Mouse (Mus musculus) MEL (cell line): ENCODE data around the gene Cyb5d1. TPM values are rescaled to one million over a fixed set of nuclear protein-coding genes. Genes with fewer than 3 reads are reported as not detected.

ENCODE experiments used
- DNase-seq: peaks from one replicate; pipeline ENCODE4 v3.0.0; 2011; ENCODE audit warnings: low read depth, low spot score
- H3K27ac ChIP-seq: 2 replicates; pipeline ENCODE4 v1.5.1; 2012; ENCODE audit warnings: low read depth, mild to moderate bottlenecking, control low read depth, low read length, moderate library complexity; ENCODE audit not compliant: control insufficient read depth
- H3K27me3 ChIP-seq, 2 experiments: fragments of 150-350 bp in 1 of 2; sonication (generic) in 1 of 2; 2 replicates each; pipeline ENCODE4 v1.6.1; 2012; ENCODE audit warnings: low read length in 2 of 2, mild to moderate bottlenecking in 2 of 2, improper control_type of control experiment in 1 of 2, moderate library complexity in 1 of 2; ENCODE audit not compliant: insufficient read depth in 2 of 2, control insufficient read depth in 1 of 2
- H3K36me3 ChIP-seq, 2 experiments: 2 replicates each; pipeline ENCODE4 v1.6.1; 2012 to 2014; ENCODE audit warnings: low read length in 2 of 2, improper control_type of control experiment in 1 of 2, inconsistent platforms in 1 of 2, mild to moderate bottlenecking in 1 of 2; ENCODE audit not compliant: insufficient read depth in 2 of 2, control insufficient read depth in 1 of 2
- H3K4me1 ChIP-seq, 2 experiments: fragments of 150-350 bp in 1 of 2; sonication (generic) in 1 of 2; 2 replicates each; pipeline ENCODE4 v1.6.1; 2012; ENCODE audit warnings: low read length in 2 of 2, improper control_type of control experiment in 1 of 2, mild to moderate bottlenecking in 1 of 2; ENCODE audit not compliant: insufficient read depth in 2 of 2, control insufficient read depth in 1 of 2
- H3K4me3 ChIP-seq, 2 experiments: fragments of 150-350 bp in 1 of 2; sonication (generic) in 1 of 2; 2 replicates each; pipeline ENCODE4 v1.5.1; 2012; ENCODE audit warnings: low read depth in 2 of 2, low read length in 2 of 2, mild to moderate bottlenecking in 2 of 2, moderate library complexity in 2 of 2, control low read depth in 1 of 2, improper control_type of control experiment in 1 of 2; ENCODE audit not compliant: control insufficient read depth in 1 of 2, insufficient read depth in 1 of 2
- H3K79me2 ChIP-seq: 2 replicates; pipeline ENCODE4 v1.6.1; 2012; ENCODE audit warnings: mild to moderate bottlenecking, low read length, moderate library complexity; ENCODE audit not compliant: control insufficient read depth, poor library complexity, insufficient read depth
- H3K9ac ChIP-seq: 2 replicates; pipeline ENCODE4 v1.6.1; 2012; ENCODE audit warnings: low read depth, mild to moderate bottlenecking, control low read depth, low read length, moderate library complexity; ENCODE audit not compliant: control insufficient read depth, poor library complexity, severe bottlenecking
- H3K9me3 ChIP-seq: fragments of 150-350 bp; sonication (generic); replicated peaks from 2 replicates; pipeline ENCODE4 v1.6.1; 2012; ENCODE audit warnings: mild to moderate bottlenecking, low read length, improper control_type of control experiment, moderate library complexity; ENCODE audit not compliant: insufficient read depth
- CHD1 ChIP-seq: IDR thresholded peaks from 2 replicates; pipeline ENCODE4 v1.6.1; 2012; ENCODE audit warnings: low read depth, mild to moderate bottlenecking, inconsistent platforms, low read length, improper control_type of control experiment
- EP300 ChIP-seq, 2 experiments: IDR thresholded peaks; 2 replicates each; pipeline ENCODE4 v1.6.1; 2011; ENCODE audit warnings: improper control_type of control experiment in 2 of 2, low read length in 2 of 2, low read depth in 1 of 2, mild to moderate bottlenecking in 1 of 2
- ETS1 ChIP-seq: IDR thresholded peaks from 2 replicates; pipeline ENCODE4 v1.6.1; 2012; ENCODE audit warnings: low read depth, mild to moderate bottlenecking, inconsistent platforms, low read length, improper control_type of control experiment, moderate library complexity
- HCFC1 ChIP-seq: IDR thresholded peaks from 2 replicates; pipeline ENCODE4 v1.6.1; 2012; ENCODE audit warnings: low read depth, mild to moderate bottlenecking, inconsistent platforms, low read length, improper control_type of control experiment, moderate library complexity
- MAX ChIP-seq: IDR thresholded peaks from 2 replicates; pipeline ENCODE4 v1.6.1; 2011; ENCODE audit warnings: low read length, improper control_type of control experiment
- MAZ ChIP-seq: IDR thresholded peaks from 2 replicates; pipeline ENCODE4 v1.6.1; 2012; ENCODE audit warnings: low read depth, mild to moderate bottlenecking, inconsistent platforms, low read length, improper control_type of control experiment
- MXI1 ChIP-seq: IDR thresholded peaks from 2 replicates; pipeline ENCODE4 v1.6.1; 2011; ENCODE audit warnings: mild to moderate bottlenecking, low read depth, low read length, improper control_type of control experiment
- MYB ChIP-seq: IDR thresholded peaks from 2 replicates; pipeline ENCODE4 v1.6.1; 2011; ENCODE audit warnings: mild to moderate bottlenecking, low read depth, low read length, improper control_type of control experiment
- NELFE ChIP-seq: IDR thresholded peaks from 2 replicates; pipeline ENCODE4 v1.6.1; 2011; ENCODE audit warnings: low read depth, low read length, improper control_type of control experiment
- RCOR1 ChIP-seq: IDR thresholded peaks from 2 replicates; pipeline ENCODE4 v1.6.1; 2012; ENCODE audit warnings: low read depth, mild to moderate bottlenecking, inconsistent platforms, low read length, improper control_type of control experiment
- SIN3A ChIP-seq: IDR thresholded peaks from 2 replicates; pipeline ENCODE4 v1.6.1; 2012; ENCODE audit warnings: low read length, improper control_type of control experiment, inconsistent platforms
- TBP ChIP-seq: IDR thresholded peaks from 2 replicates; pipeline ENCODE4 v1.8.0; 2011; ENCODE audit warnings: low read depth, low read length, improper control_type of control experiment
- USF1 ChIP-seq: IDR thresholded peaks from 2 replicates; pipeline ENCODE4 v1.6.1; 2014; ENCODE audit warnings: low read depth, mild to moderate bottlenecking, inconsistent platforms, low read length, improper control_type of control experiment, moderate library complexity
- ZC3H11A ChIP-seq: IDR thresholded peaks from 2 replicates; pipeline ENCODE4 v1.6.1; 2012; ENCODE audit warnings: low read depth, mild to moderate bottlenecking, inconsistent platforms, low read length, improper control_type of control experiment
- ZKSCAN1 ChIP-seq: IDR thresholded peaks from 2 replicates; pipeline ENCODE4 v1.6.1; 2012; ENCODE audit warnings: low read depth, mild to moderate bottlenecking, inconsistent platforms, low read length, improper control_type of control experiment, moderate library complexity
- ZMIZ1 ChIP-seq: IDR thresholded peaks from 2 replicates; pipeline ENCODE4 v1.6.1; 2012; ENCODE audit warnings: low read depth, mild to moderate bottlenecking, inconsistent platforms, low read length, improper control_type of control experiment, moderate library complexity
- ZNF384 ChIP-seq: IDR thresholded peaks from 2 replicates; pipeline ENCODE4 v1.6.1; 2012; ENCODE audit warnings: low read depth, mild to moderate bottlenecking, inconsistent platforms, low read length, improper control_type of control experiment
- polyA plus RNA-seq, 2 experiments: library from polyadenylated mRNA; stranded (reverse) in 1 of 2; unstranded in 1 of 2; fragments of >175 nt in 1 of 2; fragments of >200 nt in 1 of 2; gene quantifications; 2 replicates each; pipeline versions ENCODE4 v1.2.1 to v1.2.4; 2012; ENCODE audit warnings: low replicate concordance in 2 of 2, low read depth in 1 of 2; ENCODE audit not compliant: insufficient read length in 2 of 2, insufficient read depth in 1 of 2, missing spikeins in 1 of 2
- total RNA-seq: library from RNA; depleted of rRNA; stranded (reverse); fragments of 300-350 nt; gene quantifications from 2 replicates; pipeline ENCODE4 v1.2.3, GENCODE M21; 2012

The Cyb5d1 gene
- total and polyA plus RNA-seq, 3 experiments, result 21.3 to 39.6 TPM; not detected in 1

DNA sequence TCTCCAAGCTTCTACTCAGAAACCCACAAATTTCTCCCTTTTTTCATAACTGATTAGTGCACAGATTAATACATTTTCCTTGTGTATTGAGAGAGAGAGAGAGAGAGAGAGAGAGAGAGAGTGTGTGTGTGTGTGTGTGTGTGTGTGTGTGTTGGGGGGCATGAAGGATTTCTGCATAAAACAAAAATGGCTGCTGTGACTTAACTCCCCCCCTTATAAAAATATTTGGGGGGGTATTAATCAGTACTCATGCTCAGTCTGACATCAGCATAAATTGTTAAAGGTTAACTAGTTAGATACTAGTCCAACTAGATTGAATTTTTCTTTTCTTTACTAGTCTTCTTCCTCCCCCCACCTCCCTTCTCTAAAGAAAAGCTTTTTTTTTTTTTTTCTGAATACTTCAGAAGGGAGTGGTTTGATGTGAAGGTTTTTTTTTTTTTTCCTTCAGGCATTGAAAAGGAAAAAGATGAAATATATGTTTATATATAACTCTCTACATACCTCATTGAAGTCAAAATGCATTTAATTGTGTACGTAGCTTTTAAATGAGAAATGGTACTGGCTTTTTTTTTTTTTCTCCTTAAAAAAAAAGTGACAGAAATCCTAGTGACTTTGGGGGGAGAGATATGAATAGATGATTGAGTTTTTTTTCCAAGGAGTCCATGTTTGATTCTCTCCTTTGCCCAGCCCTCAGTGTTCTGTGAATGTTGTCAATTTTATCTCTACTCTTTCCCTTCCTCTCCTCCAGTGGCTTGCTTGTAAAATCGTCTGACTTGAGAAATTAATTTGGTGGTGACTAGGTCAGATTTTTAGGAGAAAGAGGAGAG lies 25.2 kb downstream of the Cyb5d1 start:
- Histone ChIP-seq H3K27ac (peak overlapping the region; percentile 67), H3K4me1 (peaks cover 13 to 40% of the 10 kb centered on the region in 2 experiments), H3K36me3 (peaks cover 0 to 26% of the 10 kb centered on the region in 2 experiments; a peak in 2 of 4 replicates), H3K9ac (peak overlapping the region; percentile 50)
- TF ChIP-seq MAX (no peak), ETS1 (0 out of 2 replicates have a peak, but pooled peaks have one; percentile 41), MXI1 (0 out of 2 replicates have a peak, but pooled peaks have one; percentile 8), HCFC1 (peak; percentile 23; the same call in 1 of the 2 replicates), CHD1 (peak; percentile 65; the same call in 1 of the 2 replicates), ZC3H11A (no peak), SIN3A (peak; percentile 35; the same call in 1 of the 2 replicates), USF1 (no peak), ZNF384 (peak; percentile 97), MYB (no peak), ZKSCAN1 (no peak; the same call in 1 of the 2 replicates)
- TF ChIP-seq, all 39 proteins: peak for 6
- peak; percentile 55 for DNase-seq
- peak overlapping the region; percentile 23 to 63 for H3K4me3 ChIP-seq
- no peaks in the 10 kb centered on the region for H3K9me3 ChIP-seq
- no peaks in the 10 kb centered on the region for H3K27me3 ChIP-seq
- peaks cover 16% of the 10 kb centered on the region for H3K79me2 ChIP-seq

DNA sequence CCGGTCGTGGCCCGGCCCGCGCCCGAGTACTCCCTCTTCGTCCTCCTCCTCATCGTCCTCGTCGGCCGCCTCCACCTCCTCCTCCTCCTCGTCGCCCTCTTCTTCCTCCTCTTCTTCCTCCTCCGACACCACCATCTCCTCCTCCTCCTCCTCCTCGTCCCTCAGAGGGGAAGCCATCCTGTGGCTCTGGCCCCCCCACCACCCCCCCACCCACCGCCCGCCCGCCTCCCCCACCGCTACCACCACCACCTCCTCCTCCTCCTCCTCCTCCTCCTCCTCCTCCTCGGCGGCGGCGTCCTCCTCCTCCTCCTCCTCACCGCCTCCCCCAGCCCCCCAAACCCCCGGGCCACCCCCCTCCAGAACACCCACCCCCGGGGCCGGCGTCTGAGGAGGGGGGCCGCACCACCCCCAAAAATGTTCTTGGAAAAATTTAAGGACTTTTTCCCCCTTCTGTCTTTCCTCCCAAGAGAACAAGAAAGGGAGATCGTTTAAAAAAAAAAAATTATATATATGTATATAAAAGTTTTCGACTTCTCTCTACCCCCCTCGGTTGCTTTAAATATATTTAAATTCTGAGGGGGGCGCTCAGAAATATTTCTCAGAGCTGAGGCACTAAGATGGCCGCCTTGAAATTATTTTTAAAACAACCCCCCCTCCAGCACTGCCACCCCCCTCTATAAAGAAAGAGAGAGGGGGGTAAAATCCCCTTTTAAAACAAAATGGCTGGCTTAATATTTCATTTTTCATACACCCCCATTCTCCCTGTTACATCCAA lies 26.0 kb downstream of the Cyb5d1 start, which contains the start of gene Chd3:
TSS of gene Chd3 (minus strand) at position 192 of the 775 bp plus-strand sequence.
- no peaks in the 10 kb centered on the region for H3K27me3 ChIP-seq
- peak; percentile 44 for DNase-seq
- peak; percentile 2; the same call in 1 of the 2 replicates for TF ChIP-seq SIN3A
- TF ChIP-seq ZKSCAN1, result no peak
- 0 out of 2 replicates have a peak, but pooled peaks have one; percentile 20 for TF ChIP-seq TBP
- peak; percentile 67 for TF ChIP-seq MAZ
- peak; percentile 50; the same call in 1 of the 2 replicates for TF ChIP-seq RCOR1
- peak; percentile 36; the same call in 1 of the 2 replicates for TF ChIP-seq CHD1
- 0 out of 2 replicates have a peak, but pooled peaks have one; percentile 2 for TF ChIP-seq NELFE
- TF ChIP-seq ZMIZ1, result 0 out of 2 replicates have a peak, but pooled peaks have one; percentile 28
- TF ChIP-seq EP300 (IDR thresholded peaks at IDR 0.05; ENCODE audit: low read depth in 1 of 2, low read length in 2 of 2), result no peak
- peaks cover 0 to 26% of the 10 kb centered on the region in 2 experiments; a peak in 2 of 4 replicates for H3K36me3 ChIP-seq
- peak within 1 kb of the TSS; percentile 88 for H3K9ac ChIP-seq
- peak within 1 kb of the TSS; percentile 63 to 76 for H3K4me3 ChIP-seq
- no peaks in the 10 kb centered on the region for H3K9me3 ChIP-seq
- peaks cover 13 to 43% of the 10 kb centered on the region in 2 experiments for H3K4me1 ChIP-seq
- H3K79me2 ChIP-seq, result peaks cover 15% of the 10 kb centered on the region
- H3K27ac ChIP-seq, result peak within 1 kb of the TSS; percentile 45
